Mouse (Mus musculus): ENCODE results near the gene Ncapd3. TPM values are rescaled to one million over a fixed set of nuclear protein-coding genes. Genes with fewer than 3 reads are reported as not detected.

Gene Ncapd3
- polyA plus RNA-seq, 1 experiment from 2014 or later, result 29.4 TPM

DNA sequence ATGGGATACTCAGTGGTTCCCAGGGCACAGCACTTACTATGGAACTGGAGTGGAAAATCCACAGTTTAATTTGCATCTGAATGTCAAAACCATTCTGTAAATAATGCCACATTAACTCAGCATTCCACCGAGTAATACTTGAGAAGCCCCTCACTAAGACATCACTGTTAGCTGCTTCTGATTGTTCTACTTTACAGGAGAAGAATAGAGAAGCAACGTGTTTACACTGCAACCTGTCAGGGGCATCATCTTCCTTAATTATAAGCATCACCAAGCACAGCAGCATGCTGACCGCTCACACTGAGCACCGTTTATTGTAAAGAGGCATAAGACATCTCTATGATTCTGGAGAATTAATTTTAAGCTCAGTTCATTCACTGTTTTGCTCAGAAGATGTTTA is 93.0 kb downstream of the Ncapd3 start:
- Histone ChIP-seq H3K4me3 (ENCODE audit: low read depth, low read length) (no peak overlapping the region), H3K4me1 (ENCODE audit: control insufficient read depth, insufficient read depth, low read length) (no peaks in the 10 kb centered on the region), H3K36me3 (ENCODE audit: control insufficient read depth, insufficient read depth, low read length) (no peaks in the 10 kb centered on the region), H3K27ac (replicated peaks; ENCODE audit: low read depth, low read length) (no peak overlapping the region), H3K27me3 (replicated peaks; ENCODE audit: control insufficient read depth, insufficient read depth, low read length) (no peaks in the 10 kb centered on the region), H3K9ac (ENCODE audit: low read depth, low read length) (no peak overlapping the region), H3K4me2 (ENCODE audit: low read depth, low read length) (no peak overlapping the region), H3K9me3 (ENCODE audit: control insufficient read depth, low read length) (no peaks in the 10 kb centered on the region)
- ATAC-seq (ENCODE audit: low read depth) (no peak), DNase-seq (ENCODE audit: low spot score) (no peak)
- 74% methylated on average over 4 of the region's 4 CpGs for WGBS

DNA sequence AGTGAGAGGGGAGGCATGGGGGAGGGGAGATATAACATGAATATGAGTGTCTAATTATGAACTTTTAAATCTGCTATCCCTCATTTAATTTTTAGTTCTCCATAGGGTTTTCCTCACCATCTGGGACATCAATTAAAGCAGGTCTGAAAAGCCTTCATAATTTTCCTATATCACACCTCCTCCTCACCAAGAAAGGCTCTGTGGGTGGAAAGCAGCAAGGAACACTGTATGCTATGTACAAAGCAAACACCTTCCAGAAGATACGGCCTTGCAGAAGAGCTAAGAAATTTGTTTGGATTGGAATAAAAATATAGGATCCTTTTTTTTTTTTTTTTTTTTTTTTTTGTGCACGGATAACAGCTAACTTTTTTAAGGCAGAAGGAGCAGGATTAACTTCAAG is 94.0 kb downstream of the Ncapd3 start:
- no peak for DNase-seq (ENCODE audit: low spot score)
- H3K36me3 ChIP-seq (ENCODE audit: control insufficient read depth, insufficient read depth, low read length), result no peaks in the 10 kb centered on the region
- no peaks in the 10 kb centered on the region for H3K9me3 ChIP-seq (ENCODE audit: control insufficient read depth, low read length)
- H3K27me3 ChIP-seq (replicated peaks; ENCODE audit: control insufficient read depth, insufficient read depth, low read length), result no peaks in the 10 kb centered on the region
- H3K27ac ChIP-seq (replicated peaks; ENCODE audit: low read depth, low read length), result no peak overlapping the region
- no peak overlapping the region for H3K4me3 ChIP-seq (ENCODE audit: low read depth, low read length)
- no peak overlapping the region for H3K4me2 ChIP-seq (ENCODE audit: low read depth, low read length)
- 67% methylated on average over 2 of the region's 2 CpGs for WGBS
- ATAC-seq (ENCODE audit: low read depth), result no peak
- H3K4me1 ChIP-seq (ENCODE audit: control insufficient read depth, insufficient read depth, low read length), result no peaks in the 10 kb centered on the region
- no peak overlapping the region for H3K9ac ChIP-seq (ENCODE audit: low read depth, low read length)

DNA sequence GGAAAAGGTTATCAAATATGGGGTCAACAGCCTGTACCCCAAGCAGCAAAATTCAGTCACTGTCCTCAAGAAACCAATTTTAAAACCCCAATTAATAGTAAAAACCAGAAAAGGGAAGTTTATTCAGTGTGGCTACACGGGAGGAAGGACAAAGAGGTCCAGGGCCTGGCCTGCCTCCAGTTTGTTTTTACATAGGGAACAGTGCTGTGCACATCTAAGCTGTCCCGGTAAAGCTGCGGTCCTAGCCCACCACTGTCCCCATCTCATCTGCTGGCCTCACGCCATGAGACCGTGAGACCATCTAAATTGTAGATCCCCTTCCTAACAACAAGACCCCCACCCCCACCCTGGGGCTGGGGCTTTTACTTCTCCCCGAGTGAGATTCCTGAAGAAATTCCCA is 95.5 kb downstream of the Ncapd3 start:
- H3K9me3 ChIP-seq (ENCODE audit: control insufficient read depth, low read length), result no peaks in the 10 kb centered on the region
- H3K36me3 ChIP-seq (ENCODE audit: control insufficient read depth, insufficient read depth, low read length), result no peaks in the 10 kb centered on the region
- ATAC-seq (ENCODE audit: low read depth) (no peak), DNase-seq (ENCODE audit: low spot score) (no peak)
- WGBS, result 63% methylated on average over 6 of the region's 6 CpGs
- H3K4me3 ChIP-seq (ENCODE audit: low read depth, low read length), result no peak overlapping the region
- no peak overlapping the region for H3K4me2 ChIP-seq (ENCODE audit: low read depth, low read length)
- H3K27ac ChIP-seq (replicated peaks; ENCODE audit: low read depth, low read length), result no peak overlapping the region
- H3K4me1 ChIP-seq (ENCODE audit: control insufficient read depth, insufficient read depth, low read length), result no peaks in the 10 kb centered on the region
- H3K27me3 ChIP-seq (replicated peaks; ENCODE audit: control insufficient read depth, insufficient read depth, low read length), result no peaks in the 10 kb centered on the region
- H3K9ac ChIP-seq (ENCODE audit: low read depth, low read length), result no peak overlapping the region

DNA sequence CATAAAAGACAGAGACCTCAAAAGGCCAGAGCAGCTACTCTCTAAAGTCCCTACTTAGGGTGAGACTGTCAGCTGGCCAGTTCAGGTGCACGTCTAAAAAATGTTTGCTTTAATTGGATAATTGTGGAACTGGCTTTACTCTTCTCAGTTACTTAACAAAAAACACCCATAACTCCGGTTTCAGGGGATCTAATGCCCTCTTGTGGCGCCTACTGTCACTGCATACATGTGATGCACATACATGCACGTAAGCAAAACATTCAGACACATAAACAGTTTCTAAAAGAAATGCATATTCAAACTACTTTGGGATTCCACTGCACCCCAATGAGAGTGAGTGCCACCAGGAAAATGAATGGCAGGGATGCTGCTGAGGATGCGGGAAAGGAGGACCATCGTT is 96.6 kb downstream of the Ncapd3 start:
- Histone ChIP-seq H3K36me3 (ENCODE audit: control insufficient read depth, insufficient read depth, low read length) (no peaks in the 10 kb centered on the region), H3K9me3 (ENCODE audit: control insufficient read depth, low read length) (no peaks in the 10 kb centered on the region), H3K9ac (ENCODE audit: low read depth, low read length) (no peak overlapping the region), H3K4me3 (ENCODE audit: low read depth, low read length) (no peak overlapping the region), H3K27me3 (replicated peaks; ENCODE audit: control insufficient read depth, insufficient read depth, low read length) (no peaks in the 10 kb centered on the region), H3K27ac (replicated peaks; ENCODE audit: low read depth, low read length) (no peak overlapping the region), H3K4me1 (ENCODE audit: control insufficient read depth, insufficient read depth, low read length) (no peaks in the 10 kb centered on the region), H3K4me2 (ENCODE audit: low read depth, low read length) (no peak overlapping the region)
- DNase-seq (ENCODE audit: low spot score) (no peak), ATAC-seq (ENCODE audit: low read depth) (no peak)
- WGBS, result 82% methylated on average over 6 of the region's 6 CpGs

DNA sequence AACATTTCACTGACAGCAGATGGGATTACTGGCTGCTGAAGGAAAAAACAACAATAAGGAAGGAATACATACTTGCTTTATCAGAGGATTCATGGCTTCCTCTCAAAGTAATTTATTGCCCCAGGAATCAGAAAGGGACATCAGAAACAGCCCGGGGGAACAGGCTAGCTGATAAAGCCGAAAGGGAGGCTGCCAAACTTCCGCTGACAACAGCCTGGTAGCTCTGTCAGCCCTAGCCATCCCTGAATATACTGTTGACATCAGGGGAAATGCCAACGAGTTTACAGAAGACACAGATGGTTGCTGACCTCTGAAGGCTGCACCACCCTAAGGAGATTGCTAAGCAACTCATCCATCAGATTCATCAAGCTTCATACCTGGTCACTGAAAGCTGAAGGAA is 98.7 kb downstream of the Ncapd3 start:
- Histone ChIP-seq H3K4me3 (ENCODE audit: low read depth, low read length) (no peak overlapping the region), H3K27ac (replicated peaks; ENCODE audit: low read depth, low read length) (no peak overlapping the region), H3K4me2 (ENCODE audit: low read depth, low read length) (no peak overlapping the region), H3K9me3 (ENCODE audit: control insufficient read depth, low read length) (no peaks in the 10 kb centered on the region), H3K4me1 (ENCODE audit: control insufficient read depth, insufficient read depth, low read length) (no peaks in the 10 kb centered on the region), H3K36me3 (ENCODE audit: control insufficient read depth, insufficient read depth, low read length) (no peaks in the 10 kb centered on the region), H3K27me3 (replicated peaks; ENCODE audit: control insufficient read depth, insufficient read depth, low read length) (no peaks in the 10 kb centered on the region), H3K9ac (ENCODE audit: low read depth, low read length) (no peak overlapping the region)
- 88% methylated on average over 4 of the region's 4 CpGs for WGBS
- ATAC-seq (ENCODE audit: low read depth) (no peak), DNase-seq (ENCODE audit: low spot score) (no peak)

DNA sequence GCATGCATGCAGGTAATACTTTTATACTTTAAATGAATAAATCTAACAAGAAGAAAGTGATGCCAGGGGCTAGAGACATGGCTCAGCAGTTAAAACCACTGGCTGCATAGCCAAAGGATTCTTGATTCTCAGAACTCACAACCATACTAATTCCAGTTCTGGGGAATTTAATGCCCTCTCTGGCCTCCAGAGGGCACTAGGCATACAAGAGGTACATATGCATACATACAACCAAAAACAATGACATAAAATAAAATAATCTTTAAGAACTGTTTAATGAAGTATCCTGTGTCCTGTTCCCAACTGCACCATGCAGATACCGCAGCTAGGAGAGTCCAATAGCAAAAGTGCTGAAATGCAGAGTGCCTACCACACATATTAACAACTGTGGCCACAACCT is 104.4 kb downstream of the Ncapd3 start:
- peak; percentile 34 for DNase-seq (ENCODE audit: low spot score)
- 75% methylated on average over 1 of the region's 1 CpGs for WGBS
- H3K4me3 ChIP-seq (ENCODE audit: low read depth, low read length), result no peak overlapping the region
- no peaks in the 10 kb centered on the region for H3K27me3 ChIP-seq (replicated peaks; ENCODE audit: control insufficient read depth, insufficient read depth, low read length)
- H3K4me1 ChIP-seq (ENCODE audit: control insufficient read depth, insufficient read depth, low read length), result no peaks in the 10 kb centered on the region
- H3K36me3 ChIP-seq (ENCODE audit: control insufficient read depth, insufficient read depth, low read length), result no peaks in the 10 kb centered on the region
- no peaks in the 10 kb centered on the region for H3K9me3 ChIP-seq (ENCODE audit: control insufficient read depth, low read length)
- peak; percentile 44; the same call in 1 of the 2 replicates for ATAC-seq (ENCODE audit: low read depth)
- no peak overlapping the region for H3K9ac ChIP-seq (ENCODE audit: low read depth, low read length)
- no peak overlapping the region for H3K27ac ChIP-seq (replicated peaks; ENCODE audit: low read depth, low read length)
- H3K4me2 ChIP-seq (ENCODE audit: low read depth, low read length), result no peak overlapping the region

DNA sequence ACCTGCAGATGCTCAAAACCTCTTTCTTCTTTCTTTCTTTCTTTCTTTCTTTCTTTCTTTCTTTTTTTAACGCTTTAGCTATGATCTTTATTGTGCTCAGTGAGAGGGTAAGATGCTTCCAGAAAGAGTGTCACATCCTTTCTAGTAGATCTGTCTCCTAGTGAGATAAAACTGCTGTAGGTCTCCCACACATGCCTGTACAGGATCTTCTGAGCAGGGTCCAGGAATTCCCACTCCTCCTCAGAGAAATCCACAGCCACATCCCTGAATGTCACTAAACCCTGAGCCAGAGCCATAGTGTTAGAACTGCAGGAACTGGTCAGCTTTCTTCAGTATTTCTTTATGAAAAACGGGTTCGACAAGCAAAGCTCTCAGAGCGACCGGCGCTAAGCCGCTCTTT is 105.4 kb downstream of the Ncapd3 start:
- no peaks in the 10 kb centered on the region for H3K27me3 ChIP-seq (replicated peaks; ENCODE audit: control insufficient read depth, insufficient read depth, low read length)
- WGBS, result 91% methylated on average over 7 of the region's 7 CpGs
- no peak overlapping the region for H3K4me3 ChIP-seq (ENCODE audit: low read depth, low read length)
- no peak for DNase-seq (ENCODE audit: low spot score)
- no peaks in the 10 kb centered on the region for H3K36me3 ChIP-seq (ENCODE audit: control insufficient read depth, insufficient read depth, low read length)
- H3K9ac ChIP-seq (ENCODE audit: low read depth, low read length), result no peak overlapping the region
- H3K27ac ChIP-seq (replicated peaks; ENCODE audit: low read depth, low read length), result no peak overlapping the region
- H3K9me3 ChIP-seq (ENCODE audit: control insufficient read depth, low read length), result no peaks in the 10 kb centered on the region
- ATAC-seq (ENCODE audit: low read depth), result no peak
- no peak overlapping the region for H3K4me2 ChIP-seq (ENCODE audit: low read depth, low read length)
- no peaks in the 10 kb centered on the region for H3K4me1 ChIP-seq (ENCODE audit: control insufficient read depth, insufficient read depth, low read length)

DNA sequence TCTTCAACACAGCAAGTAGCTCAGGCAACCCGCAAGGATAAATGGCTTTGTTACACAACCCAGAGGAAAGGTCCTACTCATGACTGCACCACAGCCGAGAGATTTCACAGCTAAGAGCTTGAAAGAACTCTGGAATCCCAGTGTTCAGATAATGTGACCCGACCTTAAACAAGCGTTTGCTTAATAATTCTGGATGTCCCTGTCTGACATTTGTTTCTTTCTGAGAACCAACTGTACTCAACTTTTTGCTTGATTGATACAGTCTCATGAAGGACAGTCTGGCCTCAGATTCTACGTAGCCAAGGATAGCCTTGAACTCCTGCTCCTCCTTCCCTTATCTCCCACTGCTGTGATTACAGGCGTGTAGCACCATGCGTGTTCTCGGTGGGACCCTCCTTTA is 106.7 kb downstream of the Ncapd3 start:
- Histone ChIP-seq H3K4me2 (ENCODE audit: low read depth, low read length) (no peak overlapping the region), H3K9me3 (ENCODE audit: control insufficient read depth, low read length) (no peaks in the 10 kb centered on the region), H3K4me1 (ENCODE audit: control insufficient read depth, insufficient read depth, low read length) (no peaks in the 10 kb centered on the region), H3K9ac (ENCODE audit: low read depth, low read length) (no peak overlapping the region), H3K27me3 (replicated peaks; ENCODE audit: control insufficient read depth, insufficient read depth, low read length) (no peaks in the 10 kb centered on the region), H3K27ac (replicated peaks; ENCODE audit: low read depth, low read length) (no peak overlapping the region), H3K36me3 (ENCODE audit: control insufficient read depth, insufficient read depth, low read length) (peaks cover 4% of the 10 kb centered on the region; the same call in 1 of the 2 replicates), H3K4me3 (ENCODE audit: low read depth, low read length) (no peak overlapping the region)
- ATAC-seq (ENCODE audit: low read depth) (no peak), DNase-seq (ENCODE audit: low spot score) (no peak)
- 86% methylated on average over 8 of the region's 8 CpGs for WGBS

DNA sequence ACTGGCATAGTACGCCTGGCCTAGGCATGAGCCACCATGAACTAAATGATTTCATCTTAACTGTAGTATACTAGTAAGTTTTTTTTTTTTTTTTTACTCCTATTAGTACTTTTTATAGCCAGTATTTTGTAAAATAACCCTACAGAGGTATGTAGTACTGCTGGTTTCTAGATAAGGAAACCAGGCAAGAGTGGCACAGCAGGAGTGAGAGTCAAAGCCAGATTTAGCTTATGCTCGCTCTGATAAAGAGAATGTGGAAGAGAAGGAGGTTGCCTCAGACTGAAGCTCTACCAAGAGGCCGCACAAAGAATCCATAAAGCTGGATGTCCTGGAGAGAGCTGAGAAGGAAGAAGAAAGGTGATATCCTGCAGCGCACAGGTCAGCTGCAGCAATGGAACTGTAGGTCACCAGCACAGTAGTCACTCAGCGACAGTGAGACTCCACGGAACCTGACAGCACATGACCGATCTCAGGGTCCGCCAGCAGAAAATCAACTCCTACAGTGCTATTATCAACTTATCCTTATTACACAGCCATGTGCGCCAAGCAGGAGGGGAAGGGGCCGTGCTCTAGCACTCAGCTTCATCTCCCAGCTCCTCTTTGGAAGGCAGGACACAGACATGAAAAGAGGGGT is 110.6 kb downstream of the Ncapd3 start:
- no peaks in the 10 kb centered on the region for H3K4me1 ChIP-seq (ENCODE audit: control insufficient read depth, insufficient read depth, low read length)
- peaks cover 15% of the 10 kb centered on the region; the same call in 1 of the 2 replicates for H3K36me3 ChIP-seq (ENCODE audit: control insufficient read depth, insufficient read depth, low read length)
- no peak for ATAC-seq (ENCODE audit: low read depth)
- no peaks in the 10 kb centered on the region for H3K9me3 ChIP-seq (ENCODE audit: control insufficient read depth, low read length)
- H3K27me3 ChIP-seq (replicated peaks; ENCODE audit: control insufficient read depth, insufficient read depth, low read length), result no peaks in the 10 kb centered on the region
- H3K4me2 ChIP-seq (ENCODE audit: low read depth, low read length), result no peak overlapping the region
- H3K27ac ChIP-seq (replicated peaks; ENCODE audit: low read depth, low read length), result no peak overlapping the region
- H3K4me3 ChIP-seq (ENCODE audit: low read depth, low read length), result no peak overlapping the region
- no peak overlapping the region for H3K9ac ChIP-seq (ENCODE audit: low read depth, low read length)
- 94% methylated on average over 10 of the region's 10 CpGs for WGBS
- no peak for DNase-seq (ENCODE audit: low spot score)

Data from embryonic facial prominence, embryonic 14.5 days (tissue).